Mouse (Mus musculus): ENCODE measurements around the gene Dst.
A peak's percentile ranks its signal among the peaks of the same experiment; 100 is the strongest.

Dst gene

GRCm38 (mm10) chr1:33908191-33908962 is at the start of gene Dst:
TSS of gene Dst (plus strand) at chr1:33908225.
- DNase-seq (ENCODE audit: low read depth, low spot score), result no peak

DNA sequence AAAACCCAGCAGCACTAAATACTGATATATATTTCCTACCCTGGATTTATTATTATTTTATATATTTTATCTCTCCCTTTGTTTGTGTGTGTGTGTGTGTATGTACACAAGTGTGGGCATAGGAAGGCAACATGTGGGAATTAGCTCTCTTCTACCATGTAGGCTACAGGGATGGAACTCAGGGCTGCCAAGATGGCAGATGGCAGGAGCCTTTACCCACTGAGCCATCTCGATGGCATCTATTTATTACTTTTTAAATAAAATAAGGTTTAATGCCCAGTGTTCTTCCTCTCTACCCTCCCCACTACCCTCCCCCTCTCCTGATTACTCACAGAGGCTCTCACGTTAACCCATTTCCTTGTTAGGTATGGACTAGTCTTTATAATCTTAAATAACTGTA is 39.0 kb upstream of the Dst start:
- peak; percentile 63 for DNase-seq (ENCODE audit: low read depth, low spot score)

DNA sequence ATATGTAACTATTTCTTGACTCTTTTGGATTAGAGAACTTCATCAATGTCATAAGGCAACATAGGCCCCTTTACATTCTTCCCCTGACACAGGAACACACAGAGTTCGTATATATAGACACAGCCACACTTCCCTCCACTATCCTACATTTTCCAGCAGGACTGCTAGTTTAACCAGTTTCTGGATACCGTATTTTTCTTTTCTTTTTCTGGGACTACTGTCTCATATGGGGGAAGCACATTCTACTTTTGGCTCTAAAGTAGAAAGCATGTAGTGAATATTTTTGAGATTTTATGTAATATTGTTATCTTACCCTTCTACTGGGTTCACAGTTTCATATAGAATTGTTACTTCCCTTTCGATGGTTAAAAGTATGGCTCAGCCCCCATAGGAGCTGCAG is 38.6 kb upstream of the Dst start:
- DNase-seq (ENCODE audit: low read depth, low spot score), result no peak

GRCm38 (mm10) chr1:33873561-33873960 is 34.5 kb upstream of the Dst start:
- no peak for DNase-seq (ENCODE audit: low read depth, low spot score)

DNA sequence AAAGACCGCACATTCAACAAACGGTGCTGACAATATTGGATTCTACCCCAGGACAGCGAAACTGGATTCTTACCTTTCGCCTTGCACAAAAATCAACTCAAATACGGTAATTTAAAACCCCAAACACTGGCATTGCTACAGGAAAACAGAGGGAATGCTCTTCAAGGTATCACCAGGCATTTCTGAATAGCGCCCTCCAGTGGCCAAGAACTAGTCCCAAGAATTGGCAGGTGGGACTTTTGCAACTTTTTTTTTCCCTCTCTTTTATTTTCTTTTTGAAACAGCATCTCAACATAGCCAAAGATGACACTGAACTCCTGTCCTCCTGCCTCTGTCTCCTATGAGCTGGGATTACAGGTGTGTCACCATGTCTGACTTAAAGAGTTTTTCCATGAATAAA is 32.3 kb upstream of the Dst start:
- peak; percentile 43 for DNase-seq (ENCODE audit: low read depth, low spot score)

DNA sequence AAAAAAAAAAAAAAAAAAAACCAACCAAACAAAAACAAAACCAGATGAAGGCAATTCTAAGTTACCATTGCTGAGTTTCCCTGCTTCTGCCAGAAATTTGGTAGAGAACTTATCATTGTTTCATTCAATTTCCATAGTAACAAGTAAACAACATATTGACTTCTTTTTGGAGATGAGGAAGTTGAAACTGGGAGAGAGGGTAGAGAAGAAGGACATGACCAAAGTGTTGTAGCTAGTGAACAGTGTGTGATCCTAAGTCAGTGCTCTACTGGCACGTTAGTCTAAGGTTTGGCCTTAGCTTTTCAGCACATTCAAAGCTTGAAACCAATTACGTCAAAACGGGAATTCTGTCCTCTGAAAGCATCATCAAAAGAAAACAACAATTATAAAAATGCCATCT is 31.6 kb upstream of the Dst start:
- no peak for DNase-seq (ENCODE audit: low read depth, low spot score)

DNA sequence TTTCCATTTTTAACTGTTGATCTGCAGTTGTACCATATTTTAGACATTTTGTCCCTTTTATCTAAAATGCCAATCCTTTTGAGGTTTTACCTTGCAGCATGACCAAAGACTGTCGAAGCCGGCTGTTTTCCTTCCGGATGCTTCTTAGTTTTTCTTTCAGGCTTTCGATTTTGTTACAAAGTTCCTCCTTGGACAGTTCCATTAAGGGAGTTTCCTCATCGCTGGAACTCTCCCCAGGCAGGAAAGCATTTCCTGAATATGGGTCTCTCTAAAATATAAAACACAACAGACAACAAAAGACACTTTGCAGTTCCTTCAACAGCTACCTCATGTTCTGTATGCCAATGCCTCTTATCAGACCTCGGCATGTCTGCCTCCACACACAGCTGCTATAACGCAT is 29.9 kb upstream of the Dst start:
- DNase-seq (ENCODE audit: low read depth, low spot score), result no peak

- DNase-seq (ENCODE audit: low read depth, low spot score), result peak; percentile 74
Observed at GRCm38 (mm10) chr1:33883102-33883839, 24.8 kb upstream of the Dst start.

DNA sequence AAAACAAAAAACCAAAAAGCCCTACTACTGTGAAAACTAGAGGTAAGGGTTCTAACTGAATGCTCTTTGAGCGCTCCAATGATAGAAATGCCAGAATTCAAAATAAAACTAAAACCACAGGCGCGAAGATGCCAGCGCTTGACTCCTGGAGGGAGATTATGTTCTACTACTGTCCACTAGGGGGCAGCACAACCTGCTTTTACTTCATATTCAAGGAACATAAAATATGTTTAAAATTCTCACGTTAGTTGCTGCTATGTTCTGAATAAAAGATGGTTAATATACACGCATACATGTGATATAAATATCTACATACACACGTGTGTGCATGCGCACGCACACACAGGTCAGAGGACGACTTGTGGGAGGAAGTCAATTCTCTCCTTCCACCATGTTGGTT is 15.2 kb upstream of the Dst start:
- peak; percentile 78 for DNase-seq (ENCODE audit: low read depth, low spot score)

DNA sequence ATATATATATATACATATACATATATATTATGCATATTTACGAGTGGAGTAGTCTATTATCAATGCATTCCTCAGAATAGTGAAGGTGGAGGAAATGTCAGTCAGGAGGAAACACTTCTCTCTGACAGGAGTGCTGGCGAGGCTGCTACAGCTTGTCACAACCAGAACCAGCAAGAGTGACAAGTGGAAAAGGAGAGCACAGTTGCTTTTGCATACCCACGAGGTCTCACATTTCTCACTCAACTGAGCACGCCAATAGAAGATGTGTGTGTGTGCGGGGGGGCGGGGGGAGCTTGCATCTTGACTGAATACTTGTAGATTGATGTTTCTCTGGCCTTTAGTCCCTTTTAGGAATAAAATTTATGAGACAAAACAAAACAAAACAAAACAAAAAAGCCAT is 11.9 kb upstream of the Dst start:
- no peak for DNase-seq (ENCODE audit: low read depth, low spot score)

GRCm38 (mm10) chr1:33896666-33897065 is 11.4 kb upstream of the Dst start:
- DNase-seq (ENCODE audit: low read depth, low spot score), result peak; percentile 67

DNA sequence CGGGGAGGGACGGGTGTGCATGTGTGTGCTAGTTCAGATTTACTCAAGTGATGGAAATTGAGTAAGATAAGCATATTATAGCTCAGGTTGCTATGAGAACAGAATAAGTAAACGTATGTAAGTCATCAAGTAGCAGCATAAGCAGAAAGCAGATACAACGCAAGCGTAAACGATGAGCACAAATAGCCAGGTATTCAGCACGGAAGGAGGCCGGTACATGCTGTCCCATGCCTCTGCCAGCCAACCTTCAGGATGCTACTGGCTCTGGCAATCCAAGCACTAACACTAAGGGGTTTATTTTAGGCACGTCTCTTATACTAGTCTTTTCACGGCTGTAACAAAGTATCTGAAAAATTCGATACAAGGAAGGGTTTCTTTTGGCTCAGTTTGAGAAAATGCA is 10.6 kb upstream of the Dst start:
- peak; percentile 57 for DNase-seq (ENCODE audit: low read depth, low spot score)

DNA sequence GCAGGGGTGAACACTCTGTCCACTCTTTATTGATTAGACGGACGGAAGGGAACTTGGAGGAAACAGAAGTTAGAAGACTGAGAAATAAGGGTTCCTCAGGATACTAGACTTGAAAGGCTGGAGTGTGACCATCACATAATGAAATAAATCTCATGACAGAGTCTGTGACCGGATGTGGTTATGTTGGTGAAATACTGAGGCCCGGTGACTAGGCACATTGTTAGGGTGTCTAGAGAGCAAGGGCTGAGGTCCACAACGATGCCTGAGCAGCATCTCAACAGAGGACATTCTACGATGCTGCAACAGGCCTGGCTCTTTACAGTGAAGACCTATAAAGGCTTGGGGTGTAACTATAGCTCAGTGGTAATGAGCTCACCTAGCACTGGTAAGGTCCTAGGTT is 9.7 kb upstream of the Dst start:
- DNase-seq (ENCODE audit: low read depth, low spot score), result no peak

DNA sequence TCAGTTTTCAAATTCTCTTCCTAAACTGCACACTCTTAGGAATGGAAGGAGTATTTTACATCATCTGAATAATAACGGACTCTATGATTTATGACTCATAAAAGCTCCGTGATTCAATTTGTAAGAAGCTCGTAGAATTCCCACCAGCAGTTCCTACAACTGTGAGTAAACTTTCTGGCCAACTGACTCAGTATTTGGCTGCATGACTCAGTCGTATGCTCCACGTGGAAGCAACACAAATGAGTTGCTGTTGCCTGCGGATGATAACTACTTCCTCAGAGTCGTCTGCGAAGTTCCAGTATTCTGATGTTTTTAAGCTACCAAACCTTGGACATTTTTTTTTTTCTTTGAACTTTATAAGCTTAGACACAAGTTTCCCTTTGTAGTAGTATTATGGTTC is 7.8 kb upstream of the Dst start:
- peak; percentile 81 for DNase-seq (ENCODE audit: low read depth, low spot score)

DNA sequence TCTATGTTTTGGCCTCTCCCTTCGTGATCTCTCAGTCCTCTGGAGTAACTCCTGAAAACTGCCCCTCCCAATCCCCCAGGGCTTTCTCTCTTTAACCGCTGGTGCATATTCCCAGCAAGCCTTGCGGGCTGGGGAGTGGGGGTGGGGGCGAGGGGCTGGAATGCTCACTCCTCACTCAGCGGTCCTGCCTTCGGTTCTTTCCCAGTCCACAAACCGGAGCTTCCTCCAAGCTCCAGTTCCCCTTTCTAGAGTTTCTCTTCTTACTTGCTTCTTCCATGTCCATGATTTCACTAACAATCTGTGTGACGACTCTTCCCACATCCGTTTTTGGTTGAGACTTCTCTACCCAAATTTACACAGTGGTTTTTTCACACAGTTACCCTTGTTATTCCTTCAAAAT is 4.4 kb upstream of the Dst start:
- DNase-seq (ENCODE audit: low read depth, low spot score), result no peak

GRCm38 (mm10) chr1:33906216-33906615 is 1.8 kb upstream of the Dst start:
- DNase-seq (ENCODE audit: low read depth, low spot score), result peak; percentile 54

GRCm38 (mm10) chr1:33906927-33907326 is 1.1 kb upstream of the Dst start:
- DNase-seq (ENCODE audit: low read depth, low spot score), result peak; percentile 88

- peak; percentile 91 for DNase-seq (ENCODE audit: low read depth, low spot score)
Observed at GRCm38 (mm10) chr1:33907421-33908190, 419 bp upstream of the Dst start, which contains the start of gene Bend6. TSS of gene Bend6 (minus strand) at chr1:33907816.

GRCm38 (mm10) chr1:33911589-33911988 is 3.6 kb downstream of the Dst start:
- DNase-seq (ENCODE audit: low read depth, low spot score), result no peak

DNA sequence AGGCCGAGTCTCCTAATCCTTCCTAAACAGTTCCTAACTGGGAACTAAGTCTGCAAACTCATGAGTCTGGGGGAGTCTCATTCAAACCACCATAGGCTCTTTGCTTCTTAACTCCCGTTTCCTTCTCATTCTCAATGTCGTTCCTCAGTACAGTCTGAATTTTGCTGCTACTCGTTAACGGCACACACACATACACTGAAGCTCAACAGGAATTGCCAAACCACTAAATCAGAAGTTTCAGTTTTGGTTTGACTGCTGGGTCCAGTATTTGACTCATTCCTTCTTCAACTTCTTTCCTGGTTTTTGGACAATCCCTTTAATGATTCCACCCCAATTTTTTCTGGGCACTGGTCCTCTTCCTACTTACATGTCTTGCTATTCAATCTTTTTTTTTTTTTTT is 8.5 kb downstream of the Dst start:
- DNase-seq (ENCODE audit: low read depth, low spot score), result no peak

- no peak for DNase-seq (ENCODE audit: low read depth, low spot score)
Observed at GRCm38 (mm10) chr1:33922975-33923374, 14.9 kb downstream of the Dst start.

DNA sequence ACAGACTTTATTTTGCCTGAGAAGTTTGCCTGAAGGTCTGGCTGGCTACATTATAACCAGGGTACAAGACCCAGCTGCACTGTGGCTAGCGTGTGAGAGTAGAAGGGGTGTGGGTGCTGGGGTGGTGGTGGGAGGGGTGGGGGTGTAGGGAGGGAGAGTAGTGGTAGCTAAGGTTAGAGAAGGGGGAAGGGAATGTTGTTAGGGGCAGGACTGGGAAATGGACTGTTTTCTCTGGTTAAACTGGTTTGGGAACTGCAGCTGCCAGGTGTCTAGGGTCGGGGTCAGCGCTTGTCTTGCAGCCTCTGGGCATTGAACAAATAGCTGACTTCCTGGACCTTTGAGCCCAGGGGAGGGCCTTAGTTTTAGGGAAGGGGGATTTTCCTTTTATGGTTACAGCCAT is 17.3 kb downstream of the Dst start:
- no peak for DNase-seq (ENCODE audit: low read depth, low spot score)
